Mouse (Mus musculus) CH12.LX (cell line): ENCODE measurements around the gene Fam117a.

Experiments used
- CTCF ChIP-seq, 2 experiments: IDR thresholded peaks in 1 of 2; conservative IDR thresholded peaks in 1 of 2; 2 replicates each; pipeline ENCODE4 v1.5.1; 2011 to 2012; ENCODE audit warnings: low read depth in 2 of 2, low read length in 2 of 2, improper control_type of control experiment in 1 of 2, inconsistent platforms in 1 of 2, mild to moderate bottlenecking in 1 of 2, moderate library complexity in 1 of 2
- KAT2A ChIP-seq: IDR thresholded peaks from 2 replicates; pipeline ENCODE4 v1.6.1; 2012; ENCODE audit warnings: low read length, improper control_type of control experiment, inconsistent platforms; ENCODE audit not compliant: insufficient replicate concordance
- MAFK ChIP-seq: IDR thresholded peaks from 2 replicates; pipeline ENCODE4 v1.6.1; 2011; ENCODE audit warnings: low read length, improper control_type of control experiment; ENCODE audit not compliant: insufficient replicate concordance
- POLR2A ChIP-seq: IDR thresholded peaks from 2 replicates; pipeline ENCODE4 v1.6.1; 2011; ENCODE audit warnings: low read depth, mild to moderate bottlenecking, improper control_type of control experiment, low read length
- SMC3 ChIP-seq: IDR thresholded peaks from 2 replicates; pipeline ENCODE4 v1.6.1; 2011; ENCODE audit warnings: low read depth, low read length, improper control_type of control experiment
- USF1 ChIP-seq: IDR thresholded peaks from 2 replicates; pipeline ENCODE4 v1.6.1; 2014; ENCODE audit warnings: low read depth, mild to moderate bottlenecking, inconsistent platforms, low read length, improper control_type of control experiment
- ZKSCAN1 ChIP-seq: IDR thresholded peaks from 2 replicates; pipeline ENCODE4 v1.6.1; 2012; ENCODE audit warnings: low read depth, inconsistent platforms, low read length, improper control_type of control experiment, borderline replicate concordance

DNA sequence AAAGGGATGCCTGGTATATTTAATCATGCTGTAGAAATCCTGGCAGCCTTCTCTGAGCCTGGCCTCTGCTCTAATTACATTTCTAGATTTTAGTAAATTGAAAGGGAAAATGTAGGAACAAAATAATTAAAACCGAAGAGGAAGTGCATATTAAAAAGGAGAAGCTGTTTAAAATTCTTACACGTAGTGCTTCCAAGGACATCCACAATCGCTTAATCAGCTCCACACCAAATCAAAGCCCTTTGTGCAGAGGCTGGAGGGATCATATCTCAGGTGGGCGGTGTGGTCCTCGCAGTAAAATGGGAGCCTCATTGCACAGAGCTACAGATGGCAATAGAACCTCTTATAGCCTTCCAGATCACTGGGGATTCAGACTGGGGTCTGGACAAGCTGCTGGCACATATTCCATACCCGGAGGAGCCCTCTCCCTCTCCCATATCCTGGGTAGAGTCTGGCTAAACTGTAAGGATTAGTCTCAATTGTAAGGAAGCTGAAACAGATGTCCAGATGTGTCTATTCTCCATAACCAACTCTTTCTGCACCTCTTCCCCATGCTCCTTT is 74.7 kb downstream of the Fam117a start:
- TF ChIP-seq KAT2A = no peak
- TF ChIP-seq MAFK = no peak
- no peak for TF ChIP-seq SMC3
- no peak for TF ChIP-seq ZKSCAN1
- no peak for TF ChIP-seq CTCF (conservative IDR thresholded peaks at IDR 0.05 in 1 of 2, IDR thresholded peaks at IDR 0.05 in 1 of 2; ENCODE audit: low read depth in 2 of 2, low read length in 2 of 2)
- TF ChIP-seq POLR2A = no peak
- no peak for TF ChIP-seq USF1
